Mouse (Mus musculus): ENCODE data around the gene Gm17018. TPM values are rescaled to one million over a fixed set of nuclear protein-coding genes. Genes with fewer than 3 reads are reported as not detected.

The Gm17018 gene
- polyA plus RNA-seq (2012), result 24.7 and 28.4 TPM in 2 replicates

DNA sequence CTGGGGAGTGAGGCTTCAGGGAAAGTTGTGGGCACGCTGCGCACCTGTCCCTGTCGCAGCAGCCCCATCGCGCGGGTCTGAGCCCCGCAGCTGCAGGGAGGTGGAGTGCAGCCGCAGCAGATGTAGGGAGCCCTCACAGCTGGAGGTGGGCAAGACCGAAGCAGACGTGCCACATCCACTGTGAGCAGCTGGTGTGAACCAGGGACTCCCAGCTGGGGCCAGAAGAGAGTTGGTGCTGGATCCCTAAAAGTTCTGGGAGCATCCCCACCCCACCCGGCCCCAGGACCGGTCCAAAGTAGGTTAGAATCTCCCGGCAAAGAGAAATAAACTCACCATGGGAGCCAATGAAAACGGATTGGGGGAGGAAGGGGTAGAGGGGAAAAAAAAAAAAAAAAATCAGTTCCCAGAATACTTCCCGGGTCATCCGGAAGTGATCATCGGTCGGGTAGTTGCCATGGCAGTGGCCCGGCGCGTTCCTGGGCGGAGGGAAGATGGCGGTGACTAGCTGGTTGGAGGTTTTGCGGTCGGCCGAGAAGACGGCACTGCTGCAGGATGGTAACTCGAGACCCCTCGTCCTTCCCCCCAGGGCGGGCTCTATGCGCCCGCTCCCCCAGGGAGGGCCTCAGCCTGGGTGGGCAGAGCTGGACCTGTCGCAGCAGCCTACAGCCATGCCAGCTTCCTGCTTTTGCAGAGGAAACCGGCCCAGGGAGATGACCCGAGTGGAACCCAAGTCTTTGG is at the start of gene Gm17018, which contains the start of gene Poll:
Gm17018 (plus strand) TSS at position 463 of the 738 bp plus-strand sequence.
Poll (minus strand) TSS at position 379 of the 738 bp plus-strand sequence.

Other genes starting within 250 kb of the Gm17018 start
- 4.6 and 6.1 TPM in 2 replicates for gene Btrc, start 196.9 kb upstream of the Gm17018 start, polyA plus RNA-seq (2012)
- gene Poll, start 84 bp upstream of the Gm17018 start, polyA plus RNA-seq (2012), result 17.6 and 19.5 TPM in 2 replicates
- gene Fbxw4, start 99.7 kb downstream of the Gm17018 start, polyA plus RNA-seq (2012), result 28.1 and 30.7 TPM in 2 replicates
- 0.74 TPM in 1 of 2 replicates, not detected in the other for gene Fgf8, start 182.3 kb downstream of the Gm17018 start, polyA plus RNA-seq (2012)
- gene Npm3, start 189.0 kb downstream of the Gm17018 start, polyA plus RNA-seq (2012), result 163 and 166 TPM in 2 replicates
- 28.3 and 34.3 TPM in 2 replicates for gene Mgea5, start 223.2 kb downstream of the Gm17018 start, polyA plus RNA-seq (2012)